Mouse (Mus musculus) regulatory T cell (primary cell): ENCODE data around the gene 9230104L09Rik.

Experiments
- in situ Hi-C: fragments of 300-600 bp; cut with MboI, MseI; formaldehyde crosslinking; loops from one replicate; pipeline ENCODE4 v1.15.1; 2025; ENCODE audit warnings: high pct_unique_total_duplicates

Gene 9230104L09Rik

DNA sequence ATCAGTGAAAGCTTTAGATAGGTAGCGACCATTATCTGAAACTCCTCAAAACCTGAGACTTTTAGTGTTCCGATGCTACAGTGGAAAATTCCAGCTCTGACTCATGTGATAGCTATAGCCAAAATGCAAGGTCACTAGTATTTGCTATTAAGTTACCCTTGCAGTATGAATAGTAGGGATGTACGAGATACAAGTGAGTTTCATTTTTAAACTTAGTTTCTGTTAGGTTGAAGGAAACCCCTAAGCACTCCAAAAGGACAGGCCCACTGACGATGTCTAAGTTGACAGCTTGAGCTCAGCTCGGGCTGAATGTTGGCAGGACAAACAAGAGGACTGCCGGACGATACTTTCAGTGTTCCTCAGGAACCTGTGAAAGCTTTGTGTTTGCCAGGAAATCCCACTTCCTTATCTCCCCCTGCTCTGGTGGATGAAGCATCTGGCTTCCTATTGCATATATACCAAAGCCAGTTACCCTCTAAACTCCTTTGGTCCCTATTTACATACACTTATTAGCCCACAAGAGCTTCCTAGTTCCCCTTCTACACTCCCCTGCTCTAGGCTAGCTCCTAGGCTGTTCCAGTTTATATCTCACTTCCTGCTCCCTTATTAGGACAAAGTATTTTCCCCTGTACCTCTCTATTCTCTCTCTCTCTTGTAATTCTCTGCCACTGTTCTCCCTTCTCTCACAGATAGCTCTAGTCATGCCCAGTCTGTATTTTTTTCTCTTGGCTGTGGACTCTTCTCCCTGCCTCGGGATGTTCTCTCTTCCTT lies 8.0 kb downstream of the 9230104L09Rik start:
- in situ Hi-C loops, result no loop called here

- in situ Hi-C loops, result loop anchor here (5.0 kb wide), 1 partner anchor 46 kb away; no protein-coding TSS in a partner anchor
Observed at GRCm38 (mm10) chr2:148851116-148851906, 13.5 kb downstream of the 9230104L09Rik start.

GRCm38 (mm10) chr2:148839224-148839623 lies 25.6 kb downstream of the 9230104L09Rik start:
- in situ Hi-C loops, result no loop called here

GRCm38 (mm10) chr2:148838075-148838777 lies 26.6 kb downstream of the 9230104L09Rik start:
- in situ Hi-C loops, result no loop called here

DNA sequence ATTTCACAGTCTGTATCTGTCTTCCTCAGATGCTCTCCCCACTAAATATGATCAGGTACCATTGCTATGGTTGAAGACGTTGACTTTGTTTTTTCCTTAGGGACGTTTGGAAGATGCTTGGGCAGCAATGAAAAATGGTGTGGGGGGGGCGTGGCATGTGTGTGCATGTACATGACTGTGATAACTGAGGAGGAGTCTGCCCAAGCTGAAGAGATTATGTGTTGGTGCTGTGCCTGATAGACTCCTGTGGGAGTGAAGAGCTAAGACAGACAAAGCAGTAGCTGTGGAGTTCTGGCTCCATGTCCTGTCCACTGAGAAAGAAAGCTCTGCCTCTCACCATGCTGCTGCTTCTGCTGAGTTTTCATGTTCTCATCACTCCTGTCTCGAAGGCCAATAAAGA lies 29.9 kb downstream of the 9230104L09Rik start, which contains the start of gene Cst9:
TSS of gene Cst9 (plus strand) at position 236 of the 400 bp plus-strand sequence.
- in situ Hi-C loops, result no loop called here

- in situ Hi-C loops, result no loop called here
Observed at GRCm38 (mm10) chr2:148825986-148826385, 38.9 kb downstream of the 9230104L09Rik start.

- in situ Hi-C loops, result no loop called here
Observed at GRCm38 (mm10) chr2:148819909-148820308, 44.9 kb downstream of the 9230104L09Rik start, which contains the start of gene Cst13. Gene Cst13, plus strand, starts transcription at chr2:148820081.

- in situ Hi-C loops, result no loop called here
Observed at GRCm38 (mm10) chr2:148806696-148807095, 58.1 kb downstream of the 9230104L09Rik start.

GRCm38 (mm10) chr2:148801491-148801921 lies 63.3 kb downstream of the 9230104L09Rik start:
- in situ Hi-C loops, result no loop called here

DNA sequence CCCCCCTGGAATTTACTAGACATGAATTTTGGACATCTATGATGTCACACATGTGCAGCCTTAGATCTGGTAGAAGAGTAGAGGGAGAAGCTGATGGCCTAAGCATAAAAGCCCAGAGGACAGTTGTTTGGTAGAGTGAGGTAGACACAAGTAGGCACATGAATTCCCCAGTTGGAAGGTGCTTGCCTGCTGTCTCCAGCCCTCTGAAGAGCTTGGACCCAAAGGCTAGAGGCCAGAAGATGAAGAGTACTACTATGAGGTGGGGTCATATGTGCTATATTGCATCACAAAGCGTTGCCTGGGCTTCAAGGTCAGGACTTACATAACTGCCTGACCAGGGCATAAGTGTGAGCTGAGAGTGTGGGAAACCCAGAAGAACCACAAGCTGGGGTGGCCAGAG lies 66.4 kb downstream of the 9230104L09Rik start, which contains the start of gene Cst8:
TSS of gene Cst8 (plus strand) at position 301 of the 400 bp plus-strand sequence.
- in situ Hi-C loops, result no loop called here
